In genomic region chr9:91711106-91711505, GRCm38 (mm10) we compare ENCODE assay signal across 23 mouse cellular contexts.
"Had no signal": no experiment of that assay in that cellular context is flagged by ENCODE, and none has a peak within 500 bp of the region (broad histone marks: within the 10 kb centered on the region; RNA-seq: fewer than 3 reads in every experiment).

No protein-coding gene starts in this region.

- H3K27ac ChIP-seq: heart, adult 2 months; heart, embryonic 13.5 days; heart, embryonic 15.5 days; hindbrain, embryonic 13.5 days; hindbrain, embryonic 15.5 days; hindbrain, postnatal 0 days; kidney, postnatal 0 days; limb, embryonic 13.5 days; limb, embryonic 15.5 days; liver, embryonic 12.5 days had no signal

- H3K4me3 ChIP-seq: heart, adult 2 months; heart, embryonic 13.5 days; heart, embryonic 15.5 days; hindbrain, embryonic 13.5 days; hindbrain, embryonic 15.5 days; limb, embryonic 13.5 days; limb, embryonic 15.5 days; liver, embryonic 12.5 days had no signal

- DNase-seq: gastrocnemius, postnatal 14 days; gastrocnemius, postnatal 36 days; heart, adult 11 months; heart, adult 2 months; heart, postnatal 14 days; heart, postnatal 36 days; kidney, adult 18-20 months; kidney, postnatal 14 days; kidney, postnatal 36 days; layer of hippocampus, adult 9-11 months; layer of hippocampus, postnatal 36 days; left cerebral cortex, postnatal 4 days had no signal

- H3K9me3 ChIP-seq: heart, embryonic 13.5 days; heart, embryonic 15.5 days; hindbrain, embryonic 13.5 days; hindbrain, embryonic 15.5 days; limb, embryonic 13.5 days; limb, embryonic 15.5 days; liver, embryonic 12.5 days had no signal

- H3K4me1 ChIP-seq: heart, embryonic 13.5 days; heart, embryonic 15.5 days; hindbrain, embryonic 13.5 days; hindbrain, embryonic 15.5 days; limb, embryonic 13.5 days; limb, embryonic 15.5 days; liver, embryonic 12.5 days had no signal

- H3K9ac ChIP-seq: heart, embryonic 13.5 days; heart, embryonic 15.5 days; hindbrain, embryonic 13.5 days; hindbrain, embryonic 15.5 days; limb, embryonic 13.5 days; limb, embryonic 15.5 days; liver, embryonic 12.5 days had no signal

- H3K36me3 ChIP-seq: heart, embryonic 13.5 days; heart, embryonic 15.5 days; hindbrain, embryonic 13.5 days; hindbrain, embryonic 15.5 days; limb, embryonic 13.5 days; limb, embryonic 15.5 days; liver, embryonic 12.5 days had no signal

- ATAC-seq: hindbrain, postnatal 0 days; intestine, embryonic 16.5 days; liver, embryonic 12.5 days had no signal

- H3K4me2 ChIP-seq: heart, embryonic 11.5 days; heart, embryonic 13.5 days; heart, embryonic 15.5 days; hindbrain, embryonic 13.5 days; hindbrain, embryonic 15.5 days; limb, embryonic 13.5 days; limb, embryonic 15.5 days; liver, embryonic 12.5 days had no signal

- H3K27me3 ChIP-seq: heart, embryonic 13.5 days; heart, embryonic 15.5 days; hindbrain, embryonic 13.5 days; hindbrain, embryonic 15.5 days; limb, embryonic 13.5 days; limb, embryonic 15.5 days; liver, embryonic 12.5 days had no signal
